Mouse (Mus musculus) heart, embryonic 10.5 days (tissue): ENCODE results near the gene Gosr2. TPM values are rescaled to one million over a fixed set of nuclear protein-coding genes. Genes with fewer than 3 reads are reported as not detected.

Experiments
- DNase-seq: peaks from one replicate; pipeline ENCODE4 v3.0.0-alpha.2; 2017; ENCODE audit warnings: low spot score
- H3K27ac ChIP-seq: fragments of 300-500 bp; sonication (generic); 2 replicates; pipeline ENCODE4 v1.5.1; 2016; ENCODE audit warnings: mild to moderate bottlenecking
- H3K27me3 ChIP-seq: fragments of 300-500 bp; sonication (generic); 2 replicates; pipeline ENCODE4 v1.6.1; 2016; ENCODE audit warnings: mild to moderate bottlenecking; ENCODE audit not compliant: poor library complexity, insufficient read depth, severe bottlenecking
- H3K36me3 ChIP-seq: fragments of 300-500 bp; sonication (generic); 2 replicates; pipeline ENCODE4 v1.6.1; 2016; ENCODE audit warnings: mild to moderate bottlenecking, moderate library complexity
- H3K4me1 ChIP-seq: fragments of 300-500 bp; sonication (generic); 2 replicates; pipeline ENCODE4 v1.6.1; 2016; ENCODE audit warnings: mild to moderate bottlenecking
- H3K4me3 ChIP-seq: fragments of 300-500 bp; sonication (generic); 2 replicates; pipeline ENCODE4 v1.5.1; 2016; ENCODE audit warnings: mild to moderate bottlenecking, moderate library complexity
- H3K9me3 ChIP-seq: fragments of 300-500 bp; sonication (generic); 2 replicates; pipeline ENCODE4 v1.6.1; 2016; ENCODE audit warnings: mild to moderate bottlenecking, moderate library complexity
- WGBS: fragments of 180-500 bp; shearing (Covaris S2); methylation state at CpG from one replicate; pipeline ENCODE4 v1.1.7; 2016; 5-methylcytosine and 5-hydroxymethylcytosine counted together
- polyA plus RNA-seq: library from polyadenylated mRNA; unstranded; fragments of >200 nt; fragmentation: Nextera tagmentation; extraction: Ambion mirVana; gene quantifications from 2 replicates; pipeline ENCODE4 v1.2.1, GENCODE M21; 2016

Gosr2 gene
- polyA plus RNA-seq, 1 experiment from 2014 or later: 80.1 TPM

- no peaks in the 10 kb centered on the region for H3K4me1 ChIP-seq
- no peak for DNase-seq
- H3K36me3 ChIP-seq: no peaks in the 10 kb centered on the region
- WGBS: 76% methylated on average over 23 of the region's 23 CpGs
- no peaks in the 10 kb centered on the region for H3K9me3 ChIP-seq
- H3K27me3 ChIP-seq: no peaks in the 10 kb centered on the region
- H3K27ac ChIP-seq: no peak overlapping the region
- H3K4me3 ChIP-seq: no peak overlapping the region
These were observed 70.2 kb downstream of the Gosr2 start for GRCm38 (mm10) chr11:103627453-103627852.

Other genes starting within 250 kb of the Gosr2 start
- gene Lrrc37a, start 193.3 kb downstream of the Gosr2 start, polyA plus RNA-seq: not detected in 2 replicates
- gene Gm884, start 76.8 kb downstream of the Gosr2 start, polyA plus RNA-seq: not detected in 2 replicates
- gene Lyzl6, start 59.0 kb downstream of the Gosr2 start, polyA plus RNA-seq: not detected in 2 replicates
- 0.48 TPM in 1 of 2 replicates, not detected in the other for gene Rprml, start 48.3 kb downstream of the Gosr2 start, polyA plus RNA-seq
- gene Wnt9b, start 51.9 kb upstream of the Gosr2 start, polyA plus RNA-seq: 1.2 and 1.6 TPM in 2 replicates
- gene Wnt3, start 76.3 kb upstream of the Gosr2 start, polyA plus RNA-seq: 0.28 and 1.5 TPM in 2 replicates